Mouse (Mus musculus) urinary bladder, adult 18-20 months (tissue): ENCODE results near the gene Cfap99.

Experiments used
- DNase-seq, 2 experiments: peaks; one replicate each; pipeline ENCODE4 v3.0.0; 2022; ENCODE audit warnings: low spot score in 2 of 2, mixed read lengths in 2 of 2

Cfap99 gene

GRCm38 (mm10) chr5:34276746-34277145 lies 11.7 kb upstream of the Cfap99 start:
- no peak for DNase-seq

GRCm38 (mm10) chr5:34278058-34278457 lies 10.3 kb upstream of the Cfap99 start:
- no peak for DNase-seq

GRCm38 (mm10) chr5:34279214-34279613 lies 9.2 kb upstream of the Cfap99 start:
- DNase-seq, result no peak

GRCm38 (mm10) chr5:34280976-34281375 lies 7.4 kb upstream of the Cfap99 start:
- no peak for DNase-seq

GRCm38 (mm10) chr5:34283355-34283754 lies 5.0 kb upstream of the Cfap99 start:
- DNase-seq, result no peak

GRCm38 (mm10) chr5:34284156-34284750 lies 4.1 kb upstream of the Cfap99 start:
- DNase-seq, result no peak

DNA sequence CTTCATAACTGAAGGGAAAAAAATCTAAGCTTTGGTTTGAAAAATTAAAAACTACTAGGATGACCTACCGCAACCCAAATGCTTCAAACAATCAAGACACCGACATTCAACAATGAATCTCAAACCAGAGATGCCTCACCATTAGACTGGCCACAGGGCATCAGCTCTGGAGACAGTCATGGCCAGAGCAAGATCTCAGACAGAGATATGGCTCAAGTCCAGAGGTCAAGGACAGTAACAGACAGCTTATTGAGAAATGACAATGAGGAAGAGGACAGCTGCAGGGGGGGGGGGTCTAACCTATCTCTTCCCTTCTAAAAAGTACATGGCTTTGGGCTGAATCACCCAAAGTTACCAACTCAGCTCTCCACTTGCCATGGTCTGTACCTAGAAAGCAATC lies 3.1 kb upstream of the Cfap99 start:
- no peak for DNase-seq

- DNase-seq, result no peak
These were observed 1.9 kb upstream of the Cfap99 start for GRCm38 (mm10) chr5:34286516-34286915.

- DNase-seq, result peak in 1 of 2 experiments; percentile 40
These were observed 1.2 kb upstream of the Cfap99 start for GRCm38 (mm10) chr5:34287001-34287837.

GRCm38 (mm10) chr5:34287838-34288145 lies 608 bp upstream of the Cfap99 start:
- DNase-seq, result no peak

DNA sequence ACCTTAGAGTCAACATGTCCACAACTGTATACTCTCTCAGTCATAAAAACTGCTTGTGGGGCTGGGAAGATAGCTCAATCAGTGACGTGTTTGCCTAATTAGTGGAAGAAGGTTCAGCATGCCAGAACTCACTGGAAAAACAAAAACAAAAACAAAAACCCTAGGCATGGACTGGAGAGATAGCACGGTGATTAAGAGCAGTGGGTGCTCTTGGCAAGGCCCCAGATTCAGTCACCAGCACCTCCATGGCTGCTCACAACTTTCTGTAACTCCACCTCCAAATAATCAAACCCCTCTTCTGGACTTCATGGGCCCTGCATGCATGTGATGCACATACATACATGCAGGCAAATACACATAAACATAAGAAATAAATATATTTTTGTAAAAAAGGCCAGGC lies 886 bp downstream of the Cfap99 start:
- DNase-seq, result no peak

- no peak for DNase-seq
These were observed 5.0 kb downstream of the Cfap99 start for GRCm38 (mm10) chr5:34293363-34293762.

DNA sequence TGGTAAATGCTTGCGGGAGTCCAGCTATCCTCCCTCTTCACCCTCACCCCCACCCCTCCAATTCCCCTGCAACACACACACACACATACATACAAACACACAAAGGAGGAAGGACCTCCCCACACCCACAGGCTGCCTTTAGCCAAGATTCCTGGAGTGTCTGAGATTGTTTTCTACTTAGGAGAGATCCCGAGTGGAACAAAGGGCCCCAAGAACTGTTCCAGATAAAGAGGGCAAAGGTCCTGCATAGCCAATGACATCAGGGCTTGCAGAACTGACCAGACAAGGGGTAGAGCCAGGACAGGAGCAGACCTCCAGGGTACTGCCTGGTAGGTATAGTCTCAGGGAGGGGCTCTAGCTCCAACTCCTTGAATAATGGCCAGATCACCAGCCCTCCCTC lies 6.3 kb downstream of the Cfap99 start:
- no peak for DNase-seq

GRCm38 (mm10) chr5:34295141-34295540 lies 6.7 kb downstream of the Cfap99 start:
- DNase-seq, result no peak

GRCm38 (mm10) chr5:34298061-34298460 lies 9.7 kb downstream of the Cfap99 start:
- DNase-seq, result no peak

- DNase-seq, result no peak
These were observed 10.6 kb downstream of the Cfap99 start for GRCm38 (mm10) chr5:34298937-34299535.

GRCm38 (mm10) chr5:34302377-34302776 lies 14.0 kb downstream of the Cfap99 start:
- DNase-seq, result no peak

DNA sequence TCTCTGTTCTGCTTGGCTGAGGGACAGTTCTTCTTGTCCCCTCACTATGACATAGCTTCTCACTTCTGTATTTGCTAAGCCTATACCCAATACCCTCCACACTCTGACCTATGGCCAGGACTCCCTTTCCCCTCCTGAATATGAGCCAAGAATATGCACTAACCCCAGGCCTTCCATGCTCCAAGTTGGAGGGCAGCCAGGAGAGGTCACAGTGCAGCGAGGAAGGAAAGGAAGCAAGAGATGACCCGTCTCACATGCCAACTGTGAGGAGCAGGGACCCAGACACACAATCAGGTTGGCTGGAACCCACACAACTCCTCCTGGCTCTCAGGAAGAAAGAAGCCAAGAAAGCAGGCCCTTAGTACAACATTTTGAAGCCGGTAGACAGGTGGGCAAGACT lies 20.6 kb downstream of the Cfap99 start:
- no peak for DNase-seq

GRCm38 (mm10) chr5:34319491-34320034 lies 31.2 kb downstream of the Cfap99 start:
- no peak for DNase-seq

DNA sequence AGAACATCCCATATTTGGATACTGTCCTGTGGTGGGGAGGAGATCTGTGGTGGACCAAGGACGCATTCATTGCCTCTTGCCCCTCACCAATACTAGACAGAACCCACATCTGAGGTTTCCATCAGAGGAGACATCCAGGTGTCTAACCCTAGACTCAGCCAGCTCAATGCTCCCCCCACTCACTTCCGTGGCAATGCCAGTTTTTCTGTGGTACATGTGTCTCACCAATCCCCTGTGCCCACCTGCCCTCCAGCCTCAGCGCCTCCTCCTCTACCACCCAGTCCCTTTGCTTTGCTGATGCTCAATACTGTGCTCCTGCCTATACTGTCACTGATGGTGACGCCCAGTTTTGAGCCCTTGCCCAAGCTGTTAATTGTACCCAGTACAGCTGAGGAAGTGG lies 32.8 kb downstream of the Cfap99 start:
- no peak for DNase-seq

- no peak for DNase-seq
These were observed 36.9 kb downstream of the Cfap99 start for GRCm38 (mm10) chr5:34325286-34325685.

DNA sequence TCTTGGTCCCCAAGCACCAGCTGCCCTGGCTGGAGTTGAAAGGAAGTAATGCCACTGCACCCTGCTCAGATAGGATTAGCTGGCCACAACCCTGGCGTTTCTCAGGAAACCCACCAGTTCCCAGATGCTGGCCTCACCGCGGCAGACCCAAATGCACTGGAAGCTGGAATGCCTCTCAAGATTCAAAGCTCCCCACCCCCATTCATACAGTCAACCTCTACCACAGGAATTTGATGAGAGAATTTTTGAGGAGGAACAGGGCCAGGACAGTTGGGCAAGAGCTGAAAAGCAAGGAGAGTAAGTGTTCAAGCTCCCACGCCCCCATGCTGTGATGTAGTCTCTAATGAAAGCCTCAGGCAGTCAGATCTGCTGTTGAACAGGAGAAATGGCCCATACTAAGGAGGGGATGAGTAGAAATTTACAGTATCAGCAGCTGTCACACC lies 37.9 kb downstream of the Cfap99 start:
- DNase-seq, result no peak
